Mouse (Mus musculus) Patski (cell line): ENCODE data around the gene Irf2bp2. TPM values are rescaled to one million over a fixed set of nuclear protein-coding genes. Genes with fewer than 3 reads are reported as not detected.

Experiments
- ATAC-seq: fragments of 100-300 bp; one replicate; pipeline ENCODE4 v1.8.0; 2021
- CTCF ChIA-PET: fragments of 350-600 bp; sonication (Branson Sonifier 250); formaldehyde crosslinking; loops from one replicate; lab custom pipeline; 2022; ENCODE audit warnings: inconsistent platforms; lab: Charles Lee
- POLR2A ChIA-PET: fragments of 350-600 bp; sonication (Branson Sonifier 250); formaldehyde crosslinking; loops from one replicate; lab custom pipeline; 2022; ENCODE audit warnings: antibody characterized with exemption, inconsistent platforms; lab: Charles Lee
- DNase-seq: peaks from one replicate; pipeline ENCODE4 v3.0.0-alpha.2; 2011; ENCODE audit warnings: low read depth, low spot score
- H3K27me3 ChIP-seq: fragments of 371-371 bp; one replicate; pipeline ENCODE4 v1.5.1; 2021
- CTCF ChIP-seq: fragments of 100-300 bp; IDR thresholded peaks from one replicate; pipeline ENCODE4 v1.5.1; 2021
- in situ Hi-C: fragments of 300-500 bp; cut with MboI; formaldehyde crosslinking; loops from 3 replicates; pipeline ENCODE4 v1.11.1; 2018; ENCODE audit warnings: low pct_unique_long_range_greater_than_20kb, mixed read lengths
- polyA plus RNA-seq: library from polyadenylated mRNA; unstranded; gene quantifications from one replicate; pipeline ENCODE4 v1.2.3, GENCODE M21; 2021

Gene Irf2bp2
- polyA plus RNA-seq, 1 experiment from 2014 or later, result 61.2 TPM

DNA sequence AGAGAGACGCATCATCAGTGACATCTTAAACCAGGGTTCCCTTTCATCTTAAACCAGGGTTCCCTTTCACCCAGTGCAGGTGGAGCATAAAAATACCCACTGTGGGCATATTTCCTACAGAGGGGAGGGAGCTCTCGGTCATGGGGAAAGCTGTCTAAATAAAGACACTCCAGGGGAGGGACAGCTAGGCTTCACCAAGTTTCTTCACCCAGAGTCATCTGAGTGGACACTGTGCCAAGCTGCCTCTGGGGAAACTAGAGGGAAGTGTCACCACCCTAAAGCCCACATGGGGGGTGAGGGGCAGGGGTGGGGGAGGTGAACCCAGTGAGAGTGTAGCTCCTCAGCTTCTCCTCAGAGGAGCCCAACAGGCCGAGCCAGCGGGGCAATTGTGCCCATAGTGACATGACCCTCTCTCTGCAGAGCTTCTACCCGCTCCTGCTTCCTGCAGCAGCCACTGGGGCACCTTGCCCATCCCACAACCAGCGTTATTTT lies 27.8 kb downstream of the Irf2bp2 start:
- peak; percentile 79 for DNase-seq
- POLR2A ChIA-PET, result interaction anchor here (0.8 to 3.1 kb wide), 7 partner anchors 11 to 260 kb away, joined by 4 to 19 read pairs (median 8); no protein-coding TSS in a partner anchor

DNA sequence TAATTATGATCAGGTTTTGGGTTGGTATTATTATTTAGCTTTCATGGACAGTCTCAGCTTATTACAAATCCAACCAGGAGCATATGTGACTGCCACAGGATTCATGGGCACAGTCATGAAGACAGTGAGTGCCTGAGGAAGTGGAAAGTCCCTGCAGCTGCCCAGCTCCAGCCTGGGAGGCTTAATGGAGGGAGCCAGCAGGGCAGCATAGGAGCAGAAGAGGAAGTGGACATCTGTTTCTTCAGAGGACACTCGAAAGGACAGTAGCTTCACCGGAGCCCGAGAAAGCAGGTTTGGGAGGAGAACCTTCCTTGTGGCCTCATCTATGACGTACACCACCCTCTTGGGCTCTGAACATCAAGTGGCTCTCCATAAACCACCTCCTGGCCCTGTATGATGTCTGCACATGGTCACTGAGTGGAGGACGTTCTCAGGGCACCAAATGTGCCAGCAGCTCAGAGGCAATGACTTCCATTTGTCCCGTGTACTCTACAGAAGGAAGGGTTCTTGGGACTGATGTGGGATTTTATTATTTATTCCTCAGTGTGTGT lies 28.5 kb downstream of the Irf2bp2 start:
- DNase-seq (no peak), ATAC-seq (no peak)
- ChIA-PET CTCF (interaction anchor here (0.9 to 2.7 kb wide), 6 partner anchors 11 to 356 kb away, joined by 3 to 16 read pairs (median 5); no protein-coding TSS in a partner anchor), POLR2A (interaction anchor here (0.6 to 3.1 kb wide), 5 partner anchors 25 to 261 kb away, joined by 3 to 19 read pairs (median 6); no protein-coding TSS in a partner anchor)
- no peak for TF ChIP-seq CTCF
- in situ Hi-C loops, result no loop called here
- no peaks in the 10 kb centered on the region for H3K27me3 ChIP-seq

More for the DNA sequence above, 27.8 kb downstream of the Irf2bp2 start:
- no peaks in the 10 kb centered on the region for H3K27me3 ChIP-seq
- ATAC-seq, result peak; percentile 20
- in situ Hi-C loops, result no loop called here
- CTCF ChIA-PET, result interaction anchor here (0.7 to 2.7 kb wide), 9 partner anchors 15 to 355 kb away, joined by 3 to 16 read pairs (median 4); no protein-coding TSS in a partner anchor
- TF ChIP-seq CTCF, result no peak

DNA sequence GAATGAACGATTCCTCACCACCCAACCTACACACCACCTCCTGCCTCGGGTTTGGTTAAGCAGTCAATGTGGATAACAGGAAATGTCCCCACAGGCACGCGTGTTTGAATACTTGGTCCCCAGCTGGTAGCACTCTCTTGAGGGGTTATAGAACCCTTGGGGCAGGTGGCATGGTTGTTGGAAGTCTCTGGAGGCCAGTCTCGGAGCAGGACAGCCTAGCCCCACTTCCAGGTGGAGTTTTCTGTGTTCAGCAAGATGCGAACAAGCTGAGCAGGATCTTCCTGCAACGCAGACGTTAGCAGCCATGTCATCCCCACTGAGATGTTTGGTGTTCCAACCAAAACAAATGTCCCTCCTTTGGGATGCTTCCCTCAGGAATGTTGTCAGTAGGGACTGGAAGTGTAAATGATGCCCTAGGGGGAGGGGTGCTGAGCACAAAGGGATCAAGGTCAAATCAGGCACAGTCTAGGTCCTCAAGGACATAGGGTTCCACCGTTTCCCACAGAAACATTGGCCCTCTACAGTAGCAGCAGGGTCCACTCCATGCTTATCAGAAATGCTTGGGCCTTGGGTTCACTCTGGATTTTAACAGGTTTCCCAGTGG lies 29.1 kb downstream of the Irf2bp2 start:
- CTCF ChIA-PET, result interaction anchor here (1.4 to 2.7 kb wide), 4 partner anchors 10 to 356 kb away, joined by 3 to 16 read pairs (median 5); no protein-coding TSS in a partner anchor
- no peaks in the 10 kb centered on the region for H3K27me3 ChIP-seq
- POLR2A ChIA-PET, result interaction anchor here (0.9 kb wide), 1 partner anchor 26 kb away, joined by 3 read pairs; no protein-coding TSS in a partner anchor
- DNase-seq (no peak), ATAC-seq (no peak)
- TF ChIP-seq CTCF, result no peak
- in situ Hi-C loops, result no loop called here

DNA sequence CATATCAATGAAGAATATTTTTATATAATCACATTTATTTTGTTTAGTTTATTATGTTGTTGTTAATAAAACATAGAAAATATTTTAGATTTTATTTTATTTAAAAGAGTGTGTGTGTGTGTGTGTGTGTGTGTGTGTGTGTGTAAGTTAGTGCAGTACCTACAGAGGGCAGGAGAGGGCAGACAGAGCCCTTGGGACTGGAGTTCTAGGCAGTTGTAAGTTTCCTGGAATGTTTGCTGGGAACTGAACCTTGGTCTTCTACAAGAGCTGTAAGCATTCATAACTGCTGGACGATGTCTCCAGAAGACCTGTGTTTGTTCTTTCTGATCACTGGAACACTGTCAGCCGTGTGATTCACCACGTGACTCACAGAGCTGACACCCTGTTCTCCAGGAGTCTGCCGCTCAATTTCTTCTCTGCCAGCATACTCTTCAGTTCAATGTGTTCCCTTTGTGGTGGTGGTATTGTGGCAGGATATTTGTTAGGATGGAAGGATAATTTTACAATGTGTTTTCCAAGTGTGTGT lies 32.4 kb downstream of the Irf2bp2 start:
- DNase-seq, result no peak
- TF ChIP-seq CTCF, result no peak
- POLR2A ChIA-PET, result interaction anchor here (0.7 kb wide), 1 partner anchor 314 kb away, joined by 4 read pairs; no protein-coding TSS in a partner anchor
- CTCF ChIA-PET, result interaction anchor here (1.6 kb wide), 1 partner anchor 12 kb away, joined by 5 read pairs; no protein-coding TSS in a partner anchor
- no peaks in the 10 kb centered on the region for H3K27me3 ChIP-seq
- in situ Hi-C loops, result no loop called here
- no peak for ATAC-seq

DNA sequence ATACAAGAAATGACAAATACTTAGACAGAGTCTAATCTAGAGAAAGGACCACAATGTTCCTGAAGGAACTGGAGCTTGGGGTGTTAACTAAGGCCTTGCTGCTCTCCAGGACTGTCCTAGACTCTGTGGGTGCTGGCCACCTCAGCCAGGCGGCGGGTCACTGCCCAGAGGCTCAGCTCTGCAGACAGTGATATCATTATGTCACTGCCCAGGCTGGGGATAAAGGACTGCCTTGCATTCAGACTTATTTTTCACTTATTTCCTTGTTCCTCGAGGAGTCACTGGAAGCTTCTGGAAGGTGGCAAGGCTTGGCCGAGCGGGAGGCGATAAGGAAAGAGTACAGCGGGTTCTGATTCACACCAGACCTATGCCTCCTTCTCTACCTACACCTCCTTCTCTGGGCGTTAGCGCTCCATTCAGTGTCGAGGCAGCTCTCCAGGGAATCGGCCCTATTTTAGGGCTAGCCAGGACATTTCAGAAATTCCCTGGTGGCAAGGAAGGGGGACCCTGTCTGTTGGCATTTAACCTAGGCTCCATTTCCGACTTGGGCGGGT lies 35.3 kb downstream of the Irf2bp2 start:
- no peaks in the 10 kb centered on the region for H3K27me3 ChIP-seq
- in situ Hi-C loops, result no loop called here
- ChIA-PET POLR2A (interaction anchor here (0.6 to 1.0 kb wide), 3 partner anchors 32 to 268 kb away, joined by 3 read pairs; no protein-coding TSS in a partner anchor), CTCF (no interaction called here)
- no peak for ATAC-seq
- no peak for TF ChIP-seq CTCF
- DNase-seq, result no peak

DNA sequence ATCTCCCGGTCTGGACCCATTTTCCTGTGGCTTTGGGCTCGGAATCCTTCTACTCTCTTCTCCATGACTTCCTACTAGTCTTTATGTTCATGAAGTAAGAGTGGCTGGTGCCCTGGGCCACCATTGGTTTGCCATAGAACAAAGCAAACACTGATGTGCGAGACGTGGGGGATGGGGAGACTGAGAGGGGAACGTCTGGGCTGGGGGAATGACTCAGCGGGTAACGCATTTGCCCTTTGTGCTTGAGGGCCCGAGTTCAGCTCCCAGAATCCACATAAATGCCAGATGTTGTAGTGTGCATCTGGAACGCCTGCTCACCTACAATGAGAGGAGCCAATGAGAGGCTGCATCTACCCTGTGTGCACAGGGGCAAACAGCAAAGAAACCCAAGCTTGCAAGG lies 36.4 kb downstream of the Irf2bp2 start:
- no peaks in the 10 kb centered on the region for H3K27me3 ChIP-seq
- no peak for TF ChIP-seq CTCF
- in situ Hi-C loops, result no loop called here
- ChIA-PET CTCF (interaction anchor here (1.1 to 1.3 kb wide), 2 partner anchors 22 to 58 kb away, joined by 3 read pairs; no protein-coding TSS in a partner anchor), POLR2A (no interaction called here)
- ATAC-seq (no peak), DNase-seq (no peak)

DNA sequence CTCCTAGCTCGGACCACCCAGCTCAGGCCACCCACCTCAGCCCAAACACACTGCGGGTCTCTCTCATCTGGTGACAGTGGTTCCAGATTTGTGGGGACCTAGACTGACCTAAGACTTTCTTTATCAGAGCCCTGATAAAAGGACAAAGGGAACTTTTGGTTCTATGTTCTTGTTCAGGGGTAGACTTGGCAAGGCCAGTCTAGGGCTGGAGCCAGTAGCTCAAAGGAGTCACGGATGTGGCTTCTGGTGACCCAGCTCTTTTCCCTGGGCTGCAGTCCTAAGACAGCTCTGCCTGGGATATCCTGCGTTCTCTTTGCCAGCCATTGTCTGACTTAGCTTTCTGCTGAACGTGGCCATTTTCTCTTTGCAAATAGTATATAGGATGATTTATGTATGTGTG lies 37.1 kb downstream of the Irf2bp2 start:
- in situ Hi-C loops, result no loop called here
- H3K27me3 ChIP-seq, result no peaks in the 10 kb centered on the region
- ATAC-seq (no peak), DNase-seq (no peak)
- ChIA-PET POLR2A (no interaction called here), CTCF (interaction anchor here (1.1 to 1.3 kb wide), 2 partner anchors 22 to 57 kb away, joined by 3 read pairs; no protein-coding TSS in a partner anchor)
- no peak for TF ChIP-seq CTCF

DNA sequence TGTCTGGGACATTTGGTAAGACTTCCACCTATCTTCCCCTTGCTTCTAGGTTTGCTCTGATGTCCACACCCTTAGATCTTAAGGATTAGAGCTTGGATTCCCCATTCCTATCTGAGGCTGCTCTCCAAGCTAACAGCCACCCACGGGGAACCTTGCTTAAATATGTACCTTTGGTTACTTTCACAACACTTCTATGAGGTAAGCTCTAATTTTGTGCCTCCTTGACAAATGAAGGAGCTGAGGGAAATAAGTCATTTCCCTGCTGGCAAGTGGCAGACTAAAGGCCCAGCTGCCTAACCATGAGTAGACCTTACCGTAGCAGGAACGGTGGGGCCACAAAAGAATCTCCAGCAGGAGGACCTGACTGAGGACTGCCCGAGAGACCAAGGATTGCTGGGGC lies 39.0 kb downstream of the Irf2bp2 start:
- TF ChIP-seq CTCF, result no peak
- ChIA-PET POLR2A (no interaction called here), CTCF (interaction anchor here (0.7 to 1.5 kb wide), 3 partner anchors 10 to 33 kb away, joined by 3 to 6 read pairs (median 3); no protein-coding TSS in a partner anchor)
- in situ Hi-C loops, result no loop called here
- no peak for ATAC-seq
- no peak for DNase-seq
- no peaks in the 10 kb centered on the region for H3K27me3 ChIP-seq

DNA sequence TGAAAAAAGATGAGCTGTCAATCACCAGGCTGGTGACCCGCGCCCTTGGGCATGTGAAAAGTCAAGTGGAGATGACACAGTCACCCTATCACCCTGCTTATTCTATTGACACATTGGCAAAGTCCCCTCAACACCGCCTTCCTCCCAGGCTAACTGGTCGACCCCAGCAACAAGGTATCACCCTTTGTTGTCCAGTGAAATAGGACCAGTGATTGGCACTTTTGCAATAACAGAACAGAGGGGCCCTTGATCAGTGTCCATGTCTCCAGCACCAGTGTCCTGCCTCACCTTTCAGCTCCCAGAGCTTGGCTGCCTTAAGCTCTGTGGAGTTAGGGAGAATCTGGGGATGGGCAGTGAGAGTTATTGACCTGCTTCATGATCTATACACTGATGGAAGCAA lies 41.9 kb downstream of the Irf2bp2 start:
- in situ Hi-C loops, result no loop called here
- ATAC-seq, result no peak
- DNase-seq, result no peak
- no peaks in the 10 kb centered on the region for H3K27me3 ChIP-seq
- no peak for TF ChIP-seq CTCF
- POLR2A ChIA-PET, result interaction anchor here (2.5 kb wide), 1 partner anchor 38 kb away, joined by 6 read pairs; no protein-coding TSS in a partner anchor
- CTCF ChIA-PET, result interaction anchor here (1.2 kb wide), 1 partner anchor 15 kb away, joined by 3 read pairs; no protein-coding TSS in a partner anchor

DNA sequence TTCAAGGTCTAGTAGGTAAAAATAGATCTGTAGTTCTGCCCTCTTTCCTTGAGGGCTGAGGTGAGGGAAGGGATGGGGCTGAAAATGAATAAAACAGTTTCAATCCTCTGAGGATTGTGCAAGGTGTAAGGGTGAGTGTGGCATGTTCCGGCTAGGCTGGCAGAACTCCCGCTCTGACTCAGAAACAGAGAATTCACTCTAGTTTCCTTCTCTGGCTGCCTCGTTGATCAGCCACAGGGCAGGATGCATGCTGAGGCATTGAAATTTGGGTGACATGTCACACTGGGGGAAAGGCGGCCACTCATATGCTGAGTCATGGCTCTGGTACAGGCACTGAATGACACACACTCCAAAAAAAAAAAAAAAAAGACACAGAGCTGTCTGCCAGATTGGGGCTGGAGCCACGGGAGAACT lies 42.8 kb downstream of the Irf2bp2 start:
- ChIA-PET CTCF (interaction anchor here (3.6 kb wide), 1 partner anchor 15 kb away, joined by 16 read pairs; no protein-coding TSS in a partner anchor), POLR2A (interaction anchor here (0.6 to 2.5 kb wide), 5 partner anchors 35 to 703 kb away, joined by 3 to 6 read pairs (median 4); no protein-coding TSS in a partner anchor)
- TF ChIP-seq CTCF, result no peak
- in situ Hi-C loops, result no loop called here
- H3K27me3 ChIP-seq, result no peaks in the 10 kb centered on the region
- DNase-seq, result peak; percentile 73
- peak; percentile 72 for ATAC-seq
